Mouse (Mus musculus) MEL (cell line): ENCODE data around the gene Ascl1.

Experiments
- CHD2 ChIP-seq: IDR thresholded peaks from 2 replicates; pipeline ENCODE4 v1.6.1; 2011; ENCODE audit warnings: low read length, improper control_type of control experiment
- GATA1 ChIP-seq: IDR thresholded peaks from 2 replicates; pipeline ENCODE4 v1.6.1; 2011; ENCODE audit warnings: low read depth, low read length, improper control_type of control experiment
- MEF2A ChIP-seq: IDR thresholded peaks from 2 replicates; pipeline ENCODE4 v1.6.1; 2014; ENCODE audit warnings: low read depth, mild to moderate bottlenecking, inconsistent platforms, low read length, improper control_type of control experiment; ENCODE audit not compliant: poor library complexity, insufficient replicate concordance, severe bottlenecking; ENCODE audit errors: extremely low read depth
- ZKSCAN1 ChIP-seq: IDR thresholded peaks from 2 replicates; pipeline ENCODE4 v1.6.1; 2012; ENCODE audit warnings: low read depth, mild to moderate bottlenecking, inconsistent platforms, low read length, improper control_type of control experiment, moderate library complexity

DNA sequence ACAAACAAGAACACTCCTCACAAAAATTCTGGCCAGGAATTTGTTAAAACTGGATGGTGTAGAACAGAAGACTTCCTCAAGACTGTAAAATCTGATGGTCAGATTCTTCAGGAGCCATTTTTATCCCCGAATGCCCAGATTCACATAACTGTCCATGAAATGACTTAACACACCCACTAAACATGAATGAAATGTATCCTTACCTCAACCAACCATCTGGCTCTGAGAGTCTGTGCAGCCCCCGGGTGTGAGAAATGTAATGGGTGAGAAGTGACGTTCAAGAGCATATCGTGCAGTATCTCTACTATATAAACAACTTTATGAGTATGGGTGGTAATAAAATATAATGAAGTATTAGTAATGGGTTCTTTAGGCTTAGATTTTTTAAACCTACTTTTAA, 15.1 kb upstream of the Ascl1 start:
- TF ChIP-seq GATA1 (no peak), ZKSCAN1 (no peak), MEF2A (no peak), CHD2 (no peak)
